Mouse (Mus musculus) brain, embryonic 14.5 days (tissue): Measurements from ENCODE around the gene Sec31a.

ENCODE experiments used
- CTCF ChIP-seq: fragments of 200-500 bp; IDR thresholded peaks from 2 replicates; pipeline ENCODE4 v1.5.1; 2012; ENCODE audit warnings: inconsistent platforms, mild to moderate bottlenecking, moderate library complexity, borderline replicate concordance; ENCODE audit not compliant: insufficient read depth, insufficient read length; ENCODE audit errors: extremely low read depth
- POLR2A ChIP-seq: fragments of 200-500 bp; IDR thresholded peaks from 2 replicates; pipeline ENCODE4 v1.6.1; 2012; ENCODE audit warnings: mild to moderate bottlenecking, inconsistent platforms, borderline replicate concordance; ENCODE audit not compliant: poor library complexity, insufficient read depth, insufficient read length, severe bottlenecking; ENCODE audit errors: extremely low read depth

- TF ChIP-seq POLR2A = no peak
- no peak for TF ChIP-seq CTCF
Measured at GRCm38 (mm10) chr5:100367051-100367450, 49.0 kb downstream of the Sec31a start.
